Mouse (Mus musculus): Measurements from ENCODE around the gene Adgrg2.

The Adgrg2 gene

DNA sequence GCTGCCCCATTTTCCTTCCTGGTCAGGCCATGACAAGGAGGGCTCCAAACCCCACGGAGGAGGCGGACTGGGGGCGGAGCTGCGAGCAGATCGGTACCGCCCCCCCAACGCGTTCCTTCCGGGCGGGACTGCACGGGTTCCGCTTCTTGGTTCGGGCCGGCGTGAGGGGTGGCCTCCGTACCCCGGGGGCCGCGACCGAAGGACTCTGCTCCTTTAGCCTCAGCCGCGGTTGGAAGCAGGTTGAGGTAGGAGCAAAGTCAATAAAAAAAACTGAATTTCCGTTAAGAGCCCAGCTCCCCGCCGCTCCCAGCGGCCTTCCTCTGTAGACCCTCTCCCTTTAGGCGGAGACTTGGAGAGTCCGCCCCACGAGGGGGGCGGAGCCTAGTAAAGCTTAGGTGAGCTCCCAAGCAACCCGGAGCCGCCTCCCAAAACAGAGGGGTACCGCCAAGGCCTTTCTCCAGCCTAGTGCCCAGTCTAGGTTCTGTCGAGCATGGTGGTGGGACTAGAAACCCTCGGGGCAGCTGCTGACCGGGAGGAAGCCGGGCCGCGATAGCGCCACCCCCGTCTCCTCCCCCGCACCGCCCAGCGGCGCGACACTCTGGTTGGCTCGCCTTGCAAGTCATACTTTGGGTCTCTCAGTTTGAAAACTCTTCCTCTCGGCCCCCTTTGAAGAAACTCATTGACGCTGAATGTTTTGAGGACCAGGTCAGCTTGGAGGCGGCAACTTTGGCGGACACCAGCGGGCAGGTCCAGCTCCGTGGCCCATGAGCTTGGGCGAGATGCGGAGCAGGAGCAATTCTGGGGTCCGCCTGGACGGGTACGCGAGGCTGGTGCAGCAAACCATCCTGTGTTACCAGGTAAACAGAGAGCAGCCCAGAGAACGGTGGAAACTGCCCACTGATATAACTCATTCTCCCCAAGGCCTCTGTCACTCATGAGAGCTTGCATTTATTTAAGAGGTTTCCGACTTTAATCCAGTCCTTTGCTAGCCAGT is 111.9 kb downstream of the Adgrg2 start, which contains the start of gene Phka2:
Gene Phka2 (plus strand): TSS at position 119 of the 994 bp plus-strand sequence.
- peak; percentile 43 for DNase-seq (ENCODE audit: low read depth, low spot score)

DNA sequence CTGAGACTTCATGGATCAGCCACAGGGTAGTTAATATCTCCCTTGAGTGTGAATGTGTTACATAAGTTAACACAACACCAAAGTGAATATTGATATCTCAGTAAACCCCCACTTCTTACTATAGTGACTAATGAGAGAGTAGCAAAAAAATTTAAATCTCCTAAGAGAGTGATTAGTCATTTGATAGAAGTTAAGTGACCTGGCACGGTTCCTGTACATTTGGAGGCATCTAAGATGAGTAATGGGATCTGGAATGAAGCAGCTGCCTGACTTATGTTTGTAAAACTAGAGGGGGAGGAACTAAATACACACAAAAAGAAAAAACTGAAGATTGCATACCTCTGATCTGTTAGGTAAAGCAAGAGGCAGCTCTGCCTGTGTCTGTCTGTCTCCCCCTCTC is 118.6 kb downstream of the Adgrg2 start:
- no peak for DNase-seq (ENCODE audit: low read depth, low spot score)

DNA sequence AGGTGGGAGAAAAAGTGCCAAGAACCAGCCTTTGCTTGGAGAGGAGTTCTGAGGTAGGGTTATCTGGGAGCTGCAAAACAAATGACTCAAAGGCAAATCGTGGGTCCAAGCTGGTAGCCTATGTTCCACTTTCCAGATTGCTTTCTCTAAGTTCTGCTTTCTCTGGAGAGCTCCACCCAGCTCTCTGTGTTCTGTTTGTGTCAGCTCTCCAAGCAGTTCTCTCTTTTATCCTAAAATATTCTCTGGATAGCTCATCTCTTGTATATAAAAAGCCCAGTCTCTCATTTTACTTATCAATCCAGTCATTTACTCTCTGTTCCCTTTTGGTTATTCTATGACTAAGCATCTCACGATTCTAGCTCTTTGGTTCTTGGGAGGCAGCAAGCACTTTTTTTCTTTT is 119.7 kb downstream of the Adgrg2 start:
- no peak for DNase-seq (ENCODE audit: low read depth, low spot score)

DNA sequence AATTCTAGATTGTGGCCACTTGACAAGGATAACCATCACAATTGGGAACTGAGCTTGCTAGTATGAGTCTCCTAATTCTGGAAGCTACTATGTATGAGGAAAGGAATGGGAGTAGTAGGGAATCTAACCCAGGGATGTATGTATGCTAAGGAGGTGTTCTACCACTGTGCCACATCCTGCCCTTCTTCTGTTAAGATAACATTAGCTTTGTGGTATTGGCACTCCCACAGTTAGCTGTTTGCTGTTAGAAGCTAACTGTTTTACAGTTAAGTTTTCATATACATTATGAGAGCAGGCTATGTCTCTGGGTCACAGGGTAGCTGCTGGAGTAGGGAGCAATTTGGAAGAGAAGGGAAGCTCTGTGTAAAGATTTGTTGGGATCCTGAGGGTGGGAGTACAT is 125.5 kb downstream of the Adgrg2 start:
- no peak for DNase-seq (ENCODE audit: low read depth, low spot score)

DNA sequence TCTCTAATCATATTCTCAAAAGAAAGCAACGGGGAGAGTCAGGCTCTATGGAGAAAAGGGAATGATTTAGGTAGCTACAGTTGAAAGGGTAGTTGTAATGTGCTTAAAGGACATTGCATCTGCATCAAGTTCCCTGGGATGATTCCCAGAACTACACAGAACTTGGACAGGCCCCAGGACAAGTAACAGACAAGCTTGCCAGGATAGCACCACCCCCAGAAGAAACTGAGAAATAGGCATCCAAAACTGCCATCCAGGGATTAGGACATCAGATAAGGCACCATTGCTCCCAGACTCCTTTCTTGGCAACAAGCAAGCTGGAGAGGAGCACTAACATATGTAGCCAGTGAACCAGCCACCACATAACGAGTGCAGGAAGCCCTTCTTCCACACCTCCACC is 152.3 kb downstream of the Adgrg2 start:
- no peak for DNase-seq (ENCODE audit: low read depth, low spot score)
